Mouse (Mus musculus) kidney, postnatal 0 days (tissue): ENCODE results near the gene Irf6. TPM values are rescaled to one million over a fixed set of nuclear protein-coding genes. Genes with fewer than 3 reads are reported as not detected.

Source experiments
- ATAC-seq: fragments of 200-750 bp; cut with Nextera tagmentation; replicated peaks from 2 replicates; pipeline ENCODE4 v1.8.0; 2017; ENCODE audit warnings: low read depth, moderate number of reproducible peaks, moderate TSS enrichment, moderate library complexity; ENCODE audit not compliant: low FRiP score
- DNase-seq: peaks from one replicate; pipeline ENCODE4 v3.0.0-alpha.2; 2016; ENCODE audit warnings: low spot score
- H3K27ac ChIP-seq: fragments of 300-500 bp; sonication (generic); 2 replicates; pipeline ENCODE4 v1.5.1; 2014; ENCODE audit warnings: mild to moderate bottlenecking
- H3K27me3 ChIP-seq: fragments of 300-500 bp; sonication (generic); 2 replicates; pipeline ENCODE4 v1.6.1; 2014; ENCODE audit warnings: low read length, mixed read lengths; ENCODE audit not compliant: insufficient read depth
- H3K36me3 ChIP-seq: fragments of 300-500 bp; sonication (generic); 2 replicates; pipeline ENCODE4 v1.6.1; 2014; ENCODE audit warnings: low read length, mixed read lengths; ENCODE audit not compliant: insufficient read depth
- H3K4me1 ChIP-seq: fragments of 300-500 bp; sonication (generic); replicated peaks from 2 replicates; pipeline ENCODE4 v1.6.1; 2014; ENCODE audit warnings: antibody characterized with exemption, low read length, mixed read lengths; ENCODE audit not compliant: insufficient read depth
- H3K4me2 ChIP-seq: fragments of 300-500 bp; sonication (generic); 2 replicates; pipeline ENCODE4 v1.6.1; 2014; ENCODE audit warnings: mild to moderate bottlenecking, low read length, moderate library complexity, mixed read lengths
- H3K4me3 ChIP-seq: fragments of 300-500 bp; sonication (generic); replicated peaks from 2 replicates; pipeline ENCODE4 v1.5.1; 2014; ENCODE audit warnings: low read depth, low read length
- H3K9ac ChIP-seq: fragments of 300-500 bp; sonication (generic); 2 replicates; pipeline ENCODE4 v1.6.1; 2014; ENCODE audit warnings: low read depth, low read length
- H3K9me3 ChIP-seq: fragments of 300-500 bp; sonication (generic); replicated peaks from 2 replicates; pipeline ENCODE4 v1.6.1; 2016; ENCODE audit warnings: low read length, inconsistent platforms, mixed read lengths
- CTCF ChIP-seq: IDR thresholded peaks from 2 replicates; pipeline ENCODE4 v1.5.1; 2016; ENCODE audit warnings: antibody characterized with exemption, low read depth, mild to moderate bottlenecking, moderate library complexity
- WGBS: fragments of 180-500 bp; shearing (Covaris S2); extraction: QIAGEN DNeasy Blood & Tissue Kit; methylation state at CpG from one replicate; pipeline ENCODE4 v1.1.7; 2014; 5-methylcytosine and 5-hydroxymethylcytosine counted together
- polyA plus RNA-seq: library from polyadenylated mRNA; unstranded; fragments of >200 nt; fragmentation: Nextera tagmentation; extraction: Ambion mirVana; gene quantifications from 2 replicates; pipeline ENCODE4 v1.2.1, GENCODE M21; 2015

Gene Irf6
- polyA plus RNA-seq, 1 experiment from 2014 or later: 17.3 TPM

DNA sequence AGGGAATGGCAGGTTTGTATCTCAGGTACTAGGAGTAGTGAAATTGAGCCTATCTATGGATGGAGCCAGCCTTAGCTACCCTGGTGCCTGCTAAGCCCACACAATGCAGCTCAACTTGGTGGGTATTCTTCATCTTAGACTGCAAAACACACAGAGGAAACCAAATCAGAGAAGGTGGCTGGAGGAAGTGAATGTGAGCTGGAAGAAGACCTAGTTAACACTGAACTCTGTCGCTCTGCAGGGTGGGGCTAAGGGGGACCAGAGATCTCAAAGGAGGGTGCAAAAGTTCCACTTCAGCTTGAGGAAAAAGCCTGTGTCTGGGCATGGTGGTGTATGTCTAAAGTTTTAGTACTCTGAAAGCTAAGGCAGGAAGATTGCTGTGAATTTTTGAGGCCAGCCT is 6.7 kb downstream of the Irf6 start:
- no peak for TF ChIP-seq CTCF
- Histone ChIP-seq H3K36me3 (no peaks in the 10 kb centered on the region), H3K27me3 (no peaks in the 10 kb centered on the region), H3K4me3 (no peak overlapping the region), H3K4me1 (peaks cover 5% of the 10 kb centered on the region), H3K9ac (no peak overlapping the region), H3K9me3 (no peaks in the 10 kb centered on the region), H3K27ac (no peak overlapping the region), H3K4me2 (no peak overlapping the region)
- 80% methylated on average over 1 of the region's 1 CpGs for WGBS
- ATAC-seq: no peak
- DNase-seq: no peak

DNA sequence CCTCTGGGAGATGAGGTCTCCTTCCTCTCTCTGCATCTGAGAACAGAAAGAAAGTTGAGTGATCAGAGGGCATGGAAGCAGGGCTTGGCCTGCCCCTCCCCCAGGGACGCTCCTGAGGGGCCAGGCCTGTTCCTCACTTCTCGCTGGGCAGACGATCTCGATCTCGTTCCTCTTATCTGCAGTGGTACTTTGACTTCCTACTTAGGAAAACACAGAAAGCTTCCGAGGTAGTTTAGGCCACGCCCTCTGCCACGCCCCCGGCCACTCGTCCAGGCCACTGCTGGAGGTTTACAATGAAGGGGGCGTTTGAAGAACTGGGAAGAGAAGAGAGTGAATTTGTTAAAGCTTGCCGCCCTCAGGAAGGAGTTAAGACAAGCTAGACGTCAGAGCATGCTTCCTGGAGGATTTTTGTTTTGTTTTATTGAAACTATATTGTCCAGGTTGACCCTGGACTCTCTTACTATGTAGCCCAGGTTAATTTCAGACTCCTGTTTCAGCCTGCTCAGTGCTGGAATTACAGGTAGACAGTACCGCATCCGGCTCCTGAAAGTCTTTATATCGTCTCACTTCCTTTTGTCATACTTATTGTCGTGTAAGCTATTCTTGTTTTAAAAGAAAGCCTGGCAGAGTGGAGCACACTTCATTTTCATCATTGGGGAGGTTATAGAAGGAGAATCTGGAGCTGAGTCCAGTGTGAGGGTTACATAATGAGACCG is 7.6 kb downstream of the Irf6 start:
- WGBS: 15% methylated on average over 18 of the region's 18 CpGs
- no peak for TF ChIP-seq CTCF
- Histone ChIP-seq H3K27me3 (no peaks in the 10 kb centered on the region), H3K36me3 (no peaks in the 10 kb centered on the region), H3K4me1 (peaks cover 5% of the 10 kb centered on the region), H3K4me3 (0 out of 2 replicates have a peak overlapping the region, but pooled peaks have one; percentile 13), H3K9me3 (no peaks in the 10 kb centered on the region), H3K4me2 (peak overlapping the region; percentile 54), H3K27ac (no peak overlapping the region; the same call in 1 of the 2 replicates), H3K9ac (0 out of 2 replicates have a peak overlapping the region, but pooled peaks have one; percentile 37)
- ATAC-seq (no peak; the same call in 1 of the 2 replicates), DNase-seq (peak; percentile 75)

DNA sequence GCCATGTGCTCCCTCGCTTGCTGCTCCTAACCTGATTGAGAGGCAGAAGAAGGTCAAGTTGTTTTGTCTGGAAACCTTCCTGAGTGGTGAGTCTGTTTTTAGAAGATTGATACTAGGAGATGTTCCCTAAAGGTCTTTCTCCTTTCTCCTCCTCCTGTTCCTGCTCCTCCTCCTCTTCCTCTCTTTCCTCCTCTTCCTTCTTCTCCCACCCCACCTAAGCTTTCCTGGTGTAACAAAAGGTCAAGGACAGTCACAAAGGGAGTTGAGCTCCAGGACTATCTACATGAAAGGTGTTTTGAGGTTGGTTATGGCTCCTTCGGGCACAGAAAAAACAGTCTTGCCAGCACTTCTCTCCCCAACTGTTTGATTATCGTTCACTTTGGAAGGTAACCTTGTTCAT is 14.8 kb downstream of the Irf6 start, which contains the start of gene A130010J15Rik:
TSS of gene A130010J15Rik (plus strand) at position 301 of the 400 bp plus-strand sequence.
- Histone ChIP-seq H3K4me1 (peaks cover 2% of the 10 kb centered on the region; the same call in 1 of the 2 replicates), H3K9me3 (no peaks in the 10 kb centered on the region), H3K4me3 (no peak within 1 kb of the TSS), H3K36me3 (peaks cover 11% of the 10 kb centered on the region; the same call in 1 of the 2 replicates), H3K27me3 (no peaks in the 10 kb centered on the region), H3K27ac (no peak within 1 kb of the TSS; the same call in 1 of the 2 replicates), H3K9ac (no peak within 1 kb of the TSS), H3K4me2 (no peak within 1 kb of the TSS)
- TF ChIP-seq CTCF: no peak
- 94% methylated on average over 3 of the region's 3 CpGs for WGBS
- ATAC-seq (no peak), DNase-seq (no peak)

DNA sequence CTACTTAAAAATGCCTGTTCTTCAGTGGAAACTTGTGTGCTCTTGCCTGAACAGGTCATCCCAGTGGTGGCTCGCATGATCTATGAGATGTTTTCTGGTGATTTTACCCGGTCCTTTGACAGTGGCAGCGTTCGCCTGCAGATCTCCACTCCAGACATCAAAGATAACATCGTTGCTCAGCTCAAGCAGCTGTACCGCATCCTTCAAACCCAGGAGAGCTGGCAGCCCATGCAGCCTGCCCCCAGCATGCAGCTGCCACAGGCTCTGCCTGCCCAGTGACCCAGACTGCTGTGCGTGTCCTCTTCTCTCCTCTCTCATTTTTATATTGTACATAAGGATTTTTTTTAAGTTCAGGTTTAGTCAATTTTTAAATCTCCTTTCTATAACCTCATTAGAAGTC is 16.3 kb downstream of the Irf6 start:
- TF ChIP-seq CTCF: no peak

DNA sequence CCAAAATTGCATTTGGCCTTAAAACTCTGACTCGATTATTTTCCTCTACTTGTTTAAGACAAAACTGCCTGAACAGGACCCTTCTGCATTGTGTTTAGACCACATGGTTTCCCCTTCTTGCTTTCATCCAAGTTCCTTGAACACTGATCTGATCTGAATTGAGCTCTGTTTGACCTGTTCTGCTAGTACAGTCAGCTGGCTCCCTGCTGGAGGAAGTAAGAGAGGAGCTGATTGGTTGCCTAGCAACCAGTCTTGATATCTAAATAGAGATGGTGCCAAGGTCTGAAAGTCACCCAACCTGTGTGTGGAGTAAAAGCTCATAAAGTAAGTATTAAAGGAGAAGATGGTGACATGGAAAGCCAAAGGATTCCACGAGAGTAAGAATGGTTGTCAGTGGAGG is 16.9 kb downstream of the Irf6 start:
- H3K4me1 ChIP-seq: peaks cover 6% of the 10 kb centered on the region; the same call in 1 of the 2 replicates
- TF ChIP-seq CTCF: no peak
- ATAC-seq (no peak), DNase-seq (no peak)
- H3K36me3 ChIP-seq: peaks cover 11% of the 10 kb centered on the region; the same call in 1 of the 2 replicates
- H3K9me3 ChIP-seq: no peaks in the 10 kb centered on the region
- WGBS: 70% methylated on average over 2 of the region's 2 CpGs
- no peak overlapping the region for H3K4me2 ChIP-seq
- no peak overlapping the region for H3K27ac ChIP-seq
- no peak overlapping the region for H3K4me3 ChIP-seq
- no peaks in the 10 kb centered on the region for H3K27me3 ChIP-seq
- no peak overlapping the region for H3K9ac ChIP-seq

More for the DNA sequence above, 16.3 kb downstream of the Irf6 start:
- Histone ChIP-seq H3K9me3 (no peaks in the 10 kb centered on the region), H3K9ac (no peak overlapping the region), H3K27me3 (no peaks in the 10 kb centered on the region), H3K27ac (no peak overlapping the region; the same call in 1 of the 2 replicates), H3K4me2 (no peak overlapping the region), H3K4me1 (peaks cover 5% of the 10 kb centered on the region; the same call in 1 of the 2 replicates), H3K36me3 (peaks cover 11% of the 10 kb centered on the region; the same call in 1 of the 2 replicates), H3K4me3 (no peak overlapping the region)
- ATAC-seq: no peak
- WGBS: 75% methylated on average over 7 of the region's 7 CpGs
- DNase-seq: no peak

DNA sequence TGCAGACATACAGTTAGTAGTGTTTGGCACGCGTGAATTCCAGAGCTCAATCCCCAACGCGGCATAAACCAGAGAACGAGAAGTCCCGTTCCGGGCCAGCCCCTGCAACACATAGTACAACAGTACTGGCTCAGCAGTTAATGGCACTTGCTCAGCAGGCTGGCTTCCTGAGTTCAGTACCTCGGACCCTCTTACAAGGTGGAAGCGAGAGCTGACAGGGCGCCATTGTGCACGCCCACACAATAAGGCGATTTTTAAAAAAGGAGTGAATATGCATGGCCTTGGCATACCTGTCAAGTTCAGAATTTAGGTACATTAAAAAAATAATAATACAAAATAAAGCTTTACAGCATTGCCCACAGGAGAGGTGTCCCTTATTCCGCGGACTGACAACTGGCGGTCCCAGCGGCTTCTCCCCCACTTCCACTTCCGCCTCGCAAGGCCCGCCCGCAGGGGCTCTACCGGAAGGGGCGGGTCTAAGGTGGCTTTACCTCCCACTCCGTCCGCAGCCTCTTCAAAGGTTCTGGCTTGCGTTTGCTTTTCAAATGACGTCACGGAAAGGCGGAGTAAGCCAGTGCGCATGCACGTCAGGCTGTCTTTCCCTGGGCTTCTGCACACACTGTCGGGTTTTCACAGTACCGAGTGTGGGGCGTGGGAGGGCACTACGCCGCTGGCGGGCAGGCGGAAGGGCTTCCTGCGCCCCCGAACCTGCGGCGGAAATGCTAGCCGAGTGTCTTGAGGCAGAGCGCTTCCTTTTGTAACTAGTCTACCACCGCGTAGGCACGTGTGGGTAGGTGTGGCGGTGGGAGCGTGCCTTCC is 20.3 kb downstream of the Irf6 start:
- Histone ChIP-seq H3K27me3 (no peaks in the 10 kb centered on the region), H3K4me1 (peaks cover 6% of the 10 kb centered on the region; the same call in 1 of the 2 replicates), H3K36me3 (no peaks in the 10 kb centered on the region), H3K27ac (peak overlapping the region; percentile 82), H3K4me3 (peak overlapping the region; percentile 82), H3K9me3 (no peaks in the 10 kb centered on the region), H3K4me2 (peak overlapping the region; percentile 60), H3K9ac (peak overlapping the region; percentile 59)
- DNase-seq (peak; percentile 99), ATAC-seq (peak; percentile 97)
- under 1% methylated on average over 48 of the region's 48 CpGs for WGBS
- TF ChIP-seq CTCF: peak; percentile 9; the same call in 1 of the 2 replicates
